Mouse (Mus musculus): ENCODE data around the gene Gab2. TPM values are rescaled to one million over a fixed set of nuclear protein-coding genes. Genes with fewer than 3 reads are reported as not detected.

Gene Gab2
- polyA plus RNA-seq, 1 experiment from 2014 or later, result 5.7 TPM

GRCm38 (mm10) chr7:97187387-97188081 is 106.1 kb downstream of the Gab2 start:
- Histone ChIP-seq H3K4me1 (ENCODE audit: control insufficient read depth, insufficient read depth, low read length) (no peaks in the 10 kb centered on the region), H3K9ac (replicated peaks; ENCODE audit: low read length) (no peak overlapping the region), H3K4me3 (ENCODE audit: low read depth, low read length) (no peak overlapping the region), H3K36me3 (replicated peaks; ENCODE audit: control insufficient read depth, insufficient read depth, low read depth, low read length) (no peaks in the 10 kb centered on the region), H3K27me3 (ENCODE audit: control insufficient read depth, insufficient read depth, low read length) (no peaks in the 10 kb centered on the region), H3K27ac (replicated peaks; ENCODE audit: low read depth, low read length) (no peak overlapping the region), H3K9me3 (replicated peaks; ENCODE audit: control insufficient read depth, low read length) (no peaks in the 10 kb centered on the region), H3K4me2 (ENCODE audit: low read depth, low read length) (no peak overlapping the region)
- WGBS, result 90% methylated on average over 2 of the region's 2 CpGs
- ATAC-seq (replicated peaks; ENCODE audit: insufficient number of reproducible peaks, low FRiP score, low TSS enrichment, low read depth), result no peak
- DNase-seq (ENCODE audit: low spot score), result no peak

GRCm38 (mm10) chr7:97189116-97189515 is 107.7 kb downstream of the Gab2 start:
- Histone ChIP-seq H3K4me1 (ENCODE audit: control insufficient read depth, insufficient read depth, low read length) (no peaks in the 10 kb centered on the region), H3K4me2 (ENCODE audit: low read depth, low read length) (no peak overlapping the region), H3K9me3 (replicated peaks; ENCODE audit: control insufficient read depth, low read length) (no peaks in the 10 kb centered on the region), H3K4me3 (ENCODE audit: low read depth, low read length) (no peak overlapping the region), H3K9ac (replicated peaks; ENCODE audit: low read length) (no peak overlapping the region), H3K27me3 (ENCODE audit: control insufficient read depth, insufficient read depth, low read length) (no peaks in the 10 kb centered on the region), H3K36me3 (replicated peaks; ENCODE audit: control insufficient read depth, insufficient read depth, low read depth, low read length) (no peaks in the 10 kb centered on the region), H3K27ac (replicated peaks; ENCODE audit: low read depth, low read length) (no peak overlapping the region)
- WGBS, result 42% methylated on average over 1 of the region's 1 CpGs
- ATAC-seq (replicated peaks; ENCODE audit: insufficient number of reproducible peaks, low FRiP score, low TSS enrichment, low read depth) (no peak), DNase-seq (ENCODE audit: low spot score) (peak; percentile 8)

- DNase-seq (ENCODE audit: low spot score) (no peak), ATAC-seq (replicated peaks; ENCODE audit: insufficient number of reproducible peaks, low FRiP score, low TSS enrichment, low read depth) (no peak)
- Histone ChIP-seq H3K4me2 (ENCODE audit: low read depth, low read length) (no peak overlapping the region), H3K27me3 (ENCODE audit: control insufficient read depth, insufficient read depth, low read length) (no peaks in the 10 kb centered on the region), H3K4me1 (ENCODE audit: control insufficient read depth, insufficient read depth, low read length) (no peaks in the 10 kb centered on the region), H3K4me3 (ENCODE audit: low read depth, low read length) (no peak overlapping the region), H3K9ac (replicated peaks; ENCODE audit: low read length) (no peak overlapping the region), H3K36me3 (replicated peaks; ENCODE audit: control insufficient read depth, insufficient read depth, low read depth, low read length) (no peaks in the 10 kb centered on the region), H3K27ac (replicated peaks; ENCODE audit: low read depth, low read length) (no peak overlapping the region), H3K9me3 (replicated peaks; ENCODE audit: control insufficient read depth, low read length) (no peaks in the 10 kb centered on the region)
- 76% methylated on average over 2 of the region's 2 CpGs for WGBS
Measured at GRCm38 (mm10) chr7:97203907-97204306, 122.5 kb downstream of the Gab2 start.

- H3K4me3 ChIP-seq (ENCODE audit: low read depth, low read length), result no peak overlapping the region
- no peak overlapping the region for H3K4me2 ChIP-seq (ENCODE audit: low read depth, low read length)
- no peaks in the 10 kb centered on the region for H3K4me1 ChIP-seq (ENCODE audit: control insufficient read depth, insufficient read depth, low read length)
- H3K27ac ChIP-seq (replicated peaks; ENCODE audit: low read depth, low read length), result no peak overlapping the region
- H3K9me3 ChIP-seq (replicated peaks; ENCODE audit: control insufficient read depth, low read length), result no peaks in the 10 kb centered on the region
- no peak for DNase-seq (ENCODE audit: low spot score)
- H3K9ac ChIP-seq (replicated peaks; ENCODE audit: low read length), result no peak overlapping the region
- no peak for ATAC-seq (replicated peaks; ENCODE audit: insufficient number of reproducible peaks, low FRiP score, low TSS enrichment, low read depth)
- WGBS, result 76% methylated on average over 1 of the region's 1 CpGs
- no peaks in the 10 kb centered on the region for H3K27me3 ChIP-seq (ENCODE audit: control insufficient read depth, insufficient read depth, low read length)
- no peaks in the 10 kb centered on the region for H3K36me3 ChIP-seq (replicated peaks; ENCODE audit: control insufficient read depth, insufficient read depth, low read depth, low read length)
Measured at GRCm38 (mm10) chr7:97208811-97209549, 127.6 kb downstream of the Gab2 start.

GRCm38 (mm10) chr7:97210064-97210685 is 128.8 kb downstream of the Gab2 start:
- no peak overlapping the region for H3K4me2 ChIP-seq (ENCODE audit: low read depth, low read length)
- no peak for ATAC-seq (replicated peaks; ENCODE audit: insufficient number of reproducible peaks, low FRiP score, low TSS enrichment, low read depth)
- H3K9ac ChIP-seq (replicated peaks; ENCODE audit: low read length), result no peak overlapping the region
- no peaks in the 10 kb centered on the region for H3K36me3 ChIP-seq (replicated peaks; ENCODE audit: control insufficient read depth, insufficient read depth, low read depth, low read length)
- no peak overlapping the region for H3K4me3 ChIP-seq (ENCODE audit: low read depth, low read length)
- H3K4me1 ChIP-seq (ENCODE audit: control insufficient read depth, insufficient read depth, low read length), result no peaks in the 10 kb centered on the region
- no peaks in the 10 kb centered on the region for H3K27me3 ChIP-seq (ENCODE audit: control insufficient read depth, insufficient read depth, low read length)
- no peak for DNase-seq (ENCODE audit: low spot score)
- H3K9me3 ChIP-seq (replicated peaks; ENCODE audit: control insufficient read depth, low read length), result no peaks in the 10 kb centered on the region
- no peak overlapping the region for H3K27ac ChIP-seq (replicated peaks; ENCODE audit: low read depth, low read length)

- ATAC-seq (replicated peaks; ENCODE audit: insufficient number of reproducible peaks, low FRiP score, low TSS enrichment, low read depth) (no peak), DNase-seq (ENCODE audit: low spot score) (no peak)
- Histone ChIP-seq H3K36me3 (replicated peaks; ENCODE audit: control insufficient read depth, insufficient read depth, low read depth, low read length) (no peaks in the 10 kb centered on the region), H3K9me3 (replicated peaks; ENCODE audit: control insufficient read depth, low read length) (no peaks in the 10 kb centered on the region), H3K9ac (replicated peaks; ENCODE audit: low read length) (no peak overlapping the region), H3K4me2 (ENCODE audit: low read depth, low read length) (no peak overlapping the region), H3K4me1 (ENCODE audit: control insufficient read depth, insufficient read depth, low read length) (no peaks in the 10 kb centered on the region), H3K4me3 (ENCODE audit: low read depth, low read length) (no peak overlapping the region), H3K27me3 (ENCODE audit: control insufficient read depth, insufficient read depth, low read length) (no peaks in the 10 kb centered on the region), H3K27ac (replicated peaks; ENCODE audit: low read depth, low read length) (no peak overlapping the region)
- WGBS, result 85% methylated on average over 4 of the region's 4 CpGs
Measured at GRCm38 (mm10) chr7:97211117-97211516, 129.7 kb downstream of the Gab2 start.

GRCm38 (mm10) chr7:97223836-97224235 is 142.4 kb downstream of the Gab2 start:
- no peak overlapping the region for H3K9ac ChIP-seq (replicated peaks; ENCODE audit: low read length)
- no peaks in the 10 kb centered on the region for H3K36me3 ChIP-seq (replicated peaks; ENCODE audit: control insufficient read depth, insufficient read depth, low read depth, low read length)
- H3K4me1 ChIP-seq (ENCODE audit: control insufficient read depth, insufficient read depth, low read length), result no peaks in the 10 kb centered on the region
- no peaks in the 10 kb centered on the region for H3K9me3 ChIP-seq (replicated peaks; ENCODE audit: control insufficient read depth, low read length)
- H3K4me2 ChIP-seq (ENCODE audit: low read depth, low read length), result no peak overlapping the region
- 78% methylated on average over 2 of the region's 2 CpGs for WGBS
- no peak for DNase-seq (ENCODE audit: low spot score)
- H3K4me3 ChIP-seq (ENCODE audit: low read depth, low read length), result no peak overlapping the region
- H3K27ac ChIP-seq (replicated peaks; ENCODE audit: low read depth, low read length), result no peak overlapping the region
- H3K27me3 ChIP-seq (ENCODE audit: control insufficient read depth, insufficient read depth, low read length), result no peaks in the 10 kb centered on the region
- no peak for ATAC-seq (replicated peaks; ENCODE audit: insufficient number of reproducible peaks, low FRiP score, low TSS enrichment, low read depth)
